Mouse (Mus musculus) T-helper 17 cell (primary cell): ENCODE measurements around the gene P4hb.
"Not testable (repeated sequence)": the region's sequence is repeated elsewhere in the genome, so short reads cannot be mapped to it uniquely, and the experiment has no call there.

Experiments used
- in situ Hi-C, 2 experiments: fragments of 300-600 bp; cut with MboI, MseI; formaldehyde crosslinking; loops; 1 replicate in 1 of 2; 2 replicates in 1 of 2; pipeline ENCODE4 v1.15.1; 2025; ENCODE audit warnings: high pct_unique_total_duplicates in 2 of 2

P4hb gene

GRCm38 (mm10) chr11:120598283-120598989 lies 25.4 kb upstream of the P4hb start, which contains the start of the genes Alyref and Anapc11:
Gene Alyref (minus strand): TSS chr11:120598365.
Gene Anapc11 (plus strand): TSS chr11:120598421.
- in situ Hi-C loops = loop anchor here in 1 of 2 experiments (10.0 kb wide), 1 partner anchor 356 kb away; no protein-coding TSS in a partner anchor

DNA sequence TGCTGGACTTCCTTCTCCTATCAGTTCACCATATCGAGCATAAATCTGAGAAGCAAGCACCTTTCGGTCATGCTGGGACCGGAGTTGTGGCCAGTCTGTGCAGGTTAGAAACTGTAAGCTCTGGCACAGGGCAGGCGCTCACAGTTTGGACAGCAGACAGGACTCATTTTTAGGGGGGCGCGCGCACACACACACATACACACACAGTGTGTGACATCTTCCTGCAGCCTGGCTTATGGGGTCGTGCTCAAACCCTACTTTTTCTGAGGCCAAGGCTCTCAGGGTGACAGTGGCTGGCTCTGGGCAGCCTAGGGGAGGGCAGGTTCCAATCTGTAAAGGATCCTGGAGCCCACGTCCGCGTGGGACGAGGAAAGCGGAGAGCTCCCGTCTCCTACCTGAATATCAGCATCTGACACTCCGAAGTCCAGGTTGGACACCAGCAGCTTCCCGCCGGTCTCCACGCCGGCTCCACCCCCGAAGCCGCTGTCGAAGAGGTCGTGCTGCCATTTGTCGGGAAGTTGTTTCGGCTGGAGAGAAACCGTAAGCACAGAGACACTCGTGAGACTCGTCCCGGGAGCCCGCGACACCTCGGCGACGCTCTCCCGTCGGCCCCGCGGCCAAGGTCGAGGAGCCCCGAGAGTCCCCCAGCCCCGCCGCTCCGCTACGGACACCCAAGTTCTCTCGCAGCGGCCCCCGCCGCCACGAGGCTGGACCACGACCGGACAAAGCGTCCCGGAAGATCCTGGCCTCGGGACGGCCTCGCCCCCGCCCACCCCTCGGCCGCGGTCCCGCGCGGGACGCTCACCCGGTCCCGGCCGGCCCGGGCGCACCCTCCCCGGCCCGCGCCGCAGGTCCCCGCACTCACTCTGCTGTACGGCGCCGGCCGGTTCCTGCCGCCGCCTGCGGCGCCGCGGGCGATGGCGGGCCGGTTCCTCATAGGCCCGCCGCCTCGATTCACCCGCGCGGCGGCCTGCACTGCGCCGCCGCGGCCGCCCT lies 24.5 kb upstream of the P4hb start:
- in situ Hi-C loops = loop anchor here in 1 of 2 experiments (10.0 kb wide), 1 partner anchor 357 kb away; no protein-coding TSS in a partner anchor

GRCm38 (mm10) chr11:120588531-120588930 lies 15.5 kb upstream of the P4hb start:
- in situ Hi-C loops = no loop called here

DNA sequence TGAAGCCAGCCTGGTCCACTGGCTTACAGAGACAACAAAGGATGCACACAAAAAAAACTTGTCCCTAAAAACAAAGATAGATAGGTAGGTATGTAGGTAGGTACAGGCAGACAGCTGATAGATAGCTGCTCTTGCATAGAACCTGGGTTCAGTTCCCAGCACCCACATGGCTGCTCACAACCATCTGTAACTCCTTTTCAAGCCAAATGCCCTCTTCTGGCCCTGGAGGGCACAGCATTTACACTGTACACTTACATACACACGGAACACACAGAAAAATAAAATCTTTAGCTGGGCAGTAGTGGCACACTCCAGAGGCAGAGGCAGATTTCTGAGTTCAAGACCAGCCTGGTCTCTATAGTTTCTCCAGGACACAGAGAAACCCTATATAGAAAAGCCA lies 10.9 kb upstream of the P4hb start:
- in situ Hi-C loops = no loop called here

DNA sequence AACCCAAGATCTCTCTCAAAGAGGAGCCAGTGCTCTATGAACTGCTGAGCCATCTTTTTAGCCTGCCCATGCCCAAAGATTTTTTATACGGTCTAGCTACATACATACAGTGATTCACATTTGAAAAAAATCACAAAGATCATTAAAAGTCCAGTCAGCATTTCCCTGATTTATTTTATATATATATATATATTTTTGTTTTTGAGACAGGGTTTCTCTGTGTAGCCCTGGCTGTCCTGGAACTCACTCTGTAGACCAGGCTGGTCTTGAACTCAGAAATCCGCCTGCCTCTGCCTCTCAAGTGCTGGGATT lies 9.9 kb upstream of the P4hb start:
- in situ Hi-C loops = not testable (repeated sequence)

- in situ Hi-C loops = no loop called here
Observed at GRCm38 (mm10) chr11:120582268-120582981, 9.4 kb upstream of the P4hb start.

GRCm38 (mm10) chr11:120581490-120582267 lies 8.6 kb upstream of the P4hb start, which contains the start of gene Arhgdia:
Gene Arhgdia (minus strand): TSS chr11:120581624.
- in situ Hi-C loops = no loop called here

DNA sequence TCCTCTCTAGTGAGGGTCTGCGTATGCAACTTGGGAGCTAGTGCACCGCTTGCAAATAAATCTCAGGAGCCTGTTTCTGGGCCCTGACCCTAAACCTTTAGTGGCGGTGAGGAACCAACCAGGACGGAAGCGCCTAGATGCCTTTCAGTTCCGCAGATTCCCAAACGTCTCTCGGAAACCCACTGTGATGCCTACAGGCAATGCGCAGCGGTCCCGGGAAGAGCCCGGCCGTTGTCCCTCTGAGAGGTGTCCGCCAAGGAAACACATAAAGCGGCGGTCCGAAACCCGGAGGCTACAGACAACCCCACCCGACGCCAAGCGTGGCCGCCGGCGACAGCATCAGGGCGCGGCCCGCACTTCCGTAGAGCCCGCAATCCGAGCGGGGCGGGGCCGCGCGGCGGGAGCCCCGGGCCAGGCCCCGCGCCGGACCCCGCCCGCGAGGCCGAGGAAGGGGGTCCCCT lies 7.8 kb upstream of the P4hb start:
- in situ Hi-C loops = no loop called here

GRCm38 (mm10) chr11:120580190-120580589 lies 7.1 kb upstream of the P4hb start:
- in situ Hi-C loops = no loop called here

GRCm38 (mm10) chr11:120579316-120580107 lies 6.5 kb upstream of the P4hb start:
- in situ Hi-C loops = no loop called here

DNA sequence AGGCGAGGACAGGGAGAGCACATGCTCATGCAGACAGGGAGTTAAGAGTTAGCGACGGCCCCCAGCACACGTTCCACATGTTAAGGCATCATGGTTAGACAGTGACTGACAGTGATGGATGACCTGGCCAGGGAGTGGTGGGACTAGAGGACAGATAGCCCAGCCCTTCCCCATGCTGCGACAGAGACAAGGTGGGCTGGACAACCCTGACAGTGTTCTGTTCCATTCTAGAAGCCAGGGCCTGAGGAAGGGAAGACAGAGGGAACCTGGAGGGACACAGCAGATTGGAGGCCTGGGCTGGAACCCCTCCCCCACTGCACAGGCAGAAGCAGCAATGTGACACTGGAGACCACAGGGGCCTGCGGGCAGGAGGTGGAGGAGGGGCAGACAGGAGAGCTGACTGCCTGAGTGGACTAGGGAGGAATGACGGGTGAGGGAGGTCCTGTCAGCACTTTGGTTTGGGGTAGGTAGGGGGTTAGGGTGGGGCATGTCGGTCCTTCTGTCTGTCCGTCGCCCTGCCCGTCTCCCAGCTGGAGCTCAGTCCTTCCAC lies 5.7 kb upstream of the P4hb start:
- in situ Hi-C loops = no loop called here

GRCm38 (mm10) chr11:120578024-120578693 lies 5.1 kb upstream of the P4hb start:
- in situ Hi-C loops = no loop called here

DNA sequence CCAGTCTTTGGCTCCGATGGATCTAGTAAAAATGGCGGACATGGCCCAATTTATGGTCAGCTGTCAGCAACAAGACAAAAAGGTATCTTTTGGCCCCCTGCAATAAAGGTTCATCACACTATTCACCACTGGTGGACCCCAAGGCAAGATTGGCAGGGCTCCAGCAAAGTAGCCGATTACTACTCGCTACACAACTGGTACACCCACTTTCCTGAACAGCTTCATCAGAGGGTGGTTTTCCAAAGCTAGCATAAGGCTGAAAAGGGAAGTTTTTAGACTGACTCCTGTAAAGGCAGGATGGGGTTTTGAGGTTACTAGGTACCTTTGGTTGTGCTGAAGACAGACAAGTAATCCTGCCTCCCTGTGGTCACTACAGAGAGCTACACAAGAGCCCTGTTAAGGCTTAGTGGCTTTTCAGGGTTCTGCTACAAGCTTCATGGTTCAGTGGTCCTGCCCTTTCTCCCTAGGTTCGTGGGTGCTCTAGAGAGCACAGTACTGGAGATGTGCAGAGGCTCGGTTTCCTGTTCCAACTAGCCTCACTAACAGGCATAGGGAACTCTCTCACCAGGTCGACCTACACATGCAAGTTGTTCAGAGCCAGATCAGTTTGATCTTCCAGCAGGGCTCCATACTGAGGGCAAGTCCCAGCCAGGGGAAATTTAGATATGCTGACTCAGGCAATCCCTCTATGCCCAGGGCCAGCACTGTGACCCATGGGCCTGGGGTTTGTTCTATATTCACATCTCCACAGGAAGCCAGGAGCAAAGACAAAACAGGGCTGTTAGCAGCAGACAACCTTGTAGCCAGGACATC lies 4.4 kb upstream of the P4hb start:
- in situ Hi-C loops = no loop called here

- in situ Hi-C loops = no loop called here
Observed at GRCm38 (mm10) chr11:120576365-120576981, 3.4 kb upstream of the P4hb start.

DNA sequence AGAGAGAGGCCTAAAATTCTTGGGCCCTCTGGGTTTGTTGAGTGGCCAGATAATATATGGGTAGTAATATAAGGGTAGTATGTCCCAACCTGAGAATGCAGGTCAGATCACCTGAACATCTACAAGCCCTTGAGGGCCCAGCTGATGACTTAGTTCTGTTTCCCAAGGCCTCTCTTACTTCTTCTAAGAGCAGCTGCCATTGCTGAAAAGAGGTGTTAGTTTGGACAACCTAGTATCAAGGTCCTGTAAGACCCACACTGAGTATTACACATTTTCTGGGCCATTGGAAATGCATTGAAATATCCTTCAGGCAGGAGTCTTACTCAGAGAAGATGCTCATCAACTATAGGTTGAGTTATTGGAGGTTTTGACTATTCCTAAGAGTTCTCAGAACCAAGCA lies 2.9 kb upstream of the P4hb start:
- in situ Hi-C loops = no loop called here

GRCm38 (mm10) chr11:120575046-120575445 lies 2.0 kb upstream of the P4hb start:
- in situ Hi-C loops = no loop called here

GRCm38 (mm10) chr11:120574278-120574600 lies 1.2 kb upstream of the P4hb start:
- in situ Hi-C loops = loop anchor here in 1 of 2 experiments (5.0 kb wide), 1 partner anchor 87 kb away; no protein-coding TSS in a partner anchor
